Mouse (Mus musculus) spleen, embryonic (tissue): Measurements from ENCODE around the gene Ucp1.

Experiments used
- CTCF ChIA-PET: fragments of 350-600 bp; sonication (Branson Sonifier 250); formaldehyde crosslinking; loops from one replicate; lab custom pipeline; 2022; lab: Charles Lee

Ucp1 gene

DNA sequence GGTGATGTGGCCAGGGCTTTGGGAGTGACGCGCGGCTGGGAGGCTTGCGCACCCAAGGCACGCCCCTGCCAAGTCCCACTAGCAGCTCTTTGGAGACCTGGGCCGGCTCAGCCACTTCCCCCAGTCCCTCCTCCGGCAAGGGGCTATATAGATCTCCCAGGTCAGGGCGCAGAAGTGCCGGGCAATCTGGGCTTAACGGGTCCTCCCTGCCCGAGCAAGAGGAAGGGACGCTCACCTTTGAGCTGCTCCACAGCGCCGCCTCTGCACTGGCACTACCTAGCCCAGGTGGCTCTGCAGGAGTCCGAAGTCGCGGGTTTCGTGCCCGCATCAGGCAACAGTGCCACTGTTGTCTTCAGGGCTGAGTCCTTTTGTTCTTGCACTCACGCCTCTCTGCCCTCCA lies at the start of gene Ucp1:
TSS of gene Ucp1 (plus strand) at position 177 of the 400 bp plus-strand sequence.
- CTCF ChIA-PET, result no interaction called here

DNA sequence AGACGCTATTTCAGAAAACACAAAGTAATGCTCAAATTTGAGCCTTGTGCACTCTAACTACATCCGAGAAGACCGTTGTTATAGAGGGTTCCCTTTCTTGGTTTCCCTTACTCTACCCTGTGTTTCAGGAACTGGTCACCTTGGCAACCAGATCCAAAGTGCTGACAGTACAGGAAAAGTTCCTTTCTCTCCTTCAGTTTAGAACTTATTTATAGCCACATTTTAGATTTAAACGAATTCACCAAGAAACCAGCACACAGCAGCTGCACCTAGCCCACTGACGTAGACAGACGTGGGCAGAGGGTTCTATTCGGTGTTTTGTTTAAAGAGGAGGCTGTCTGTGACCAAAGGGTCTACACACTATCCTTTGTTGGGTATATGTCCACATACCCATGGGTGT lies 46.0 kb upstream of the Ucp1 start:
- CTCF ChIA-PET, result no interaction called here

DNA sequence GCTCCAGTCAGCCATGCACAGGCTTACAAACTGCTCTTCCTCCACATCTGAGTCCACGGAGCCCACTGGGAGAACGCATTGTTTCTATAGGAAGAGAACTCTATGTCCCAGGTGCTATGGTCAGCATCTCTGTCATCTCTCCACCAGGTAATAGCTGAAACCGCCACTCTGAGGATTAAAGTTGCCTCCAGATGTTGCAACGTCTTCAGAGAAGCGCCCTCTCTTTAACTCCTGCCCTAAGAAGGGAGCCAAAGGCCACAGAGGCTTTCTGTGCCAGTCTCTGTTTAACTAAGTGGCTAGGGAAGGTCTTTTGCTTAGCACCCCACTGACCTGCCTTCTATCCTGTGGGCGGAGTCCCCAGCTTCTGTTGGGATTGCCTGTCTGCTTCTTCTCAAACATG lies 39.3 kb upstream of the Ucp1 start:
- CTCF ChIA-PET, result no interaction called here

DNA sequence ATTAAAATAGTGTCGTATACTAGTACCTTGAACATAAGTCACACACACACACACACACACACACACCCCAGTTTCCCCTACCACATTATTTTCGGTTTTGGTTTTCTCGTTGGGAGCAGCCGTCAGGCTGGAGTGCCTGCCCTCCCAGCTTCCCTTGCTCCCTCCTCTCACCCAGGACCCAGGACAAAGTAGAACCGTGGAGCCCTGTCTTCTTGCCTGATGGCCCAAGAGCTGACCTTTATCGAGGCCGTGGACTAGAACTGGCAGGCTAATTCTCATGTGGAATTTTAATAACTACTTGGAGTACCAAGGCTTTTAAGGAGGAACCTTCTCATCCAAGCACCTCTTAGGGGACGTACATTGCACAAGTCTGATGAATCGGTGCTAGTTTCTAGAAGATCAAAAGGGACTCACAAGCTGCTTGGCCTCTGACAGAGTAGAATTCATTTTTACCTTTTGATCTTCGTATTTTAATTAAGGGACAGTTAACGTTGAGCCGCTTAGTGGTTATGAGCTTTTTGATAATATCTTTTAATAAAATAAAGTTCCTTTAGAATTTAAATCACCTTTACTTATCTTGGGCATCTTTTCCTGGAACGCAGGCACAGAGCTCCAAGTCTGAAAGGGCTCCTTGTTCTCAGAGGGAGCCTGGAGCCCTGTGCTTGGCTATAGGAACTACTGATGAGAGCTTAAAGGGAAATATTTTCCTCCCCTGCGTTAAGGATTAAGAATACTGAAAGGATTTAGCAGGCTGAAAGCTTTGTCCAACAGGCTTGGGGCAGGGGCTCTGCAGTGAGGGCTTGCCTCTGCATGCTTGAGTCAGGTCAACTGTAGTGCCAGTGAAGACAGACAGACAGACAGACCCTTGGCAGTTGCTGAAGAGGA lies 38.5 kb upstream of the Ucp1 start:
- CTCF ChIA-PET, result no interaction called here

DNA sequence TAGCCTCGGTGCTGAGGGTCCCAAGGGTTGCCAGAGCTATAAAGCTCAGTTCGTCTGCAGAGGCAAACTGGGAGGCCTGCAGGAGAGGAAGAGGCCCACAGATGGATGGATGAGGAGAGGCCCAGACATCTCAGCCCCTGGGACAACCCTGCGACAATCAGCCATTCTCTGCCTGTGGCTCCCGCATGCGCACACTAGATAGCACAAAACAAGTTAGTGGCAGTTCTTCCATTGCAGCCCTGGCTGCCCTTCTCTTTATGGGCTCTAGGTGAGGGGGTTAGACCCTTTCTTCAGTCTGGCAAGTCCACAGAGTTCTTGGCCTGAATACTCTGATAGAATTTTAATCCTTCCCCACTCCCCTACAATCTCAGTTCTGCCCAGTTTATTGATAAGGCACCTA lies 37.4 kb upstream of the Ucp1 start:
- CTCF ChIA-PET, result no interaction called here

DNA sequence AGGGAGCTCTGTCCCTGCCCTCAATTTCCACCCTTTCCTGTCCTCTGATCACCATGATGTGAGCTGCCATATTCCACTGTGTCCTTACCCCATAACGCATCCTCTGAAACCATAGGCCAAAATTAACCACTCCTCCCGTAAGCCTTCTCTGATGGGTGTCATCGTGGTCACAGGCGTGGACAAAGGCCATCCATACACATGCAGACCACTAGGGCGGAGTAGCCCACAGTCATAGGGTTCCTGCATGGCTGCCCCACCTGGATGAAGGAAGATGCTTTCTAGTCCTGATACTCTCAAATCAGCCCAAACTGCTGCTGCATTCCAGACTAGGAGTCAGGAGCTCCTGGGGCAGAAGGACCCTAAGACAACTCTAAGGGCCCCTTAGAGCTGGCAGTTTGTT lies 32.5 kb upstream of the Ucp1 start:
- CTCF ChIA-PET, result no interaction called here

DNA sequence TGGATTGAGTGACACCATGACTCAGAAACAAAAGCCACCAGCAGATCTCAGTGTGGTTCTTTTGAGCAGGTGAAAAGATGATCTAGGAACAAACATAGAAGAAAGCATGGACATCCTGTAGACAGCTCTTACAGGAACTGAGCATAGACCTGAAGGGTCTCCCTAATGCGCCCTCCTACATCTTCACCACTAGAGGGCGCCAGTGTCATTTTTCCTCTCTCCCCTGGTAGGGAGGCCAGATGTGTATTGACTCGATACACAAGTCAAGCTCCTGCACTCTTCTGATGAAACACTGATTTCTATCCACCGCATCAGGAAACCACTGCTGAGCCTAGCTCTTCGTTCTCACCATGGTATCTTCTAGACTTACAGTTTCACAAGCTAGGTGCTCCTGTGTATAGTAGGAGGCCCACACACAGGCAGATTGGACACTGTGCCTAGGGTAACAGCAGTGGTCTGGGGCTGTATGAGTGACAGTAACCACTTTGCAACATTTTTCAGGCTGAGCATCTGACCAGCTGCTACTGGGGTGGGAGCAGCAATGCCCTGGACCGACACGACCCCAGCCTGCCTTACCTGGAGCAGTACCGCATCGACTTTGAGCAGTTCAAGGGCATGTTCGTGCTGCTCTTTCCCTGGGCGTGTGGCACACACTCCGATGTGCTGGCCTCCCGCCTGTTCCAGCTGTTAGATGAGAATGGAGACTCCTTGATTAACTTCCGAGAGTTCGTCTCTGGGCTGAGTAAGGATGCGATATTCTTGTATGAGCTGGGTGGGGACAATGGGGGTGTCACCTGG lies 29.5 kb upstream of the Ucp1 start:
- CTCF ChIA-PET, result no interaction called here

DNA sequence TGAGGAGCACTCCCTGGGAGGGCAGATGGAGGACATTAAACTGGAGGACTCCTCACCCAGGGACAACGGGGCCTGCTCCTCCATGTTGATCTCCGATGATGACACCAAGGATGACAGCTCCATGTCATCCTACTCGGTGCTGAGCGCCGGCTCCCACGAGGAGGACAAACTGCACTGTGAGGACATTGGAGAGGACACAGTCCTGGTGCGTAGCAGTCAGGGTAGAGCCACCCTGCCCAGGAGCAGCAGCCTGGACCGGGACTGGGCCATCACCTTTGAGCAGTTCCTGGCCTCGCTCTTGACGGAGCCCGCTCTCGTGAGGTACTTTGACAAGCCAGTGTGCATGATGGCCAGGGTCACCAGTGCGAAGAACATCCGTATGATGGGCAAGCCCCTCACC lies 19.0 kb upstream of the Ucp1 start:
- CTCF ChIA-PET, result interaction anchor here (0.6 kb wide), 1 partner anchor 192 kb away, joined by 3 read pairs; no protein-coding TSS in a partner anchor

DNA sequence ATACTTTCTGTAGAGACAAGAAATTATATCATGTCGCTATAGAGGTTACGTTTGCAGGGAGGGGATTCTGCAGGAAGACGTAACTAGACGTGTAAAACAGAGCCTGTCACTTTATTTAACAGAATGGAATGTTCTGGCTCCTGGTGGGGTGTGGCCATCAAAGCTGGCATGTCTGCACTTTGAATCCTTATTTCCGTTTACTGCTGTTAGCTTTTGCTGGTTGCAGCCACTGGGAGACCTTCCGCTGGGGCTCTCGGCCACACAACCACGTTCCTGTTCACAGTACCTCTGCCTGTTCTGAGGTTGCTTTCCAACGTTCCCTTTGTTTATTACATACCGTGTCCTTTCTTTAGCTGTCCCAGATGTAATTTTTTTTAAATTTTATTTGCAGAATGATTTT lies 17.7 kb upstream of the Ucp1 start:
- CTCF ChIA-PET, result no interaction called here

DNA sequence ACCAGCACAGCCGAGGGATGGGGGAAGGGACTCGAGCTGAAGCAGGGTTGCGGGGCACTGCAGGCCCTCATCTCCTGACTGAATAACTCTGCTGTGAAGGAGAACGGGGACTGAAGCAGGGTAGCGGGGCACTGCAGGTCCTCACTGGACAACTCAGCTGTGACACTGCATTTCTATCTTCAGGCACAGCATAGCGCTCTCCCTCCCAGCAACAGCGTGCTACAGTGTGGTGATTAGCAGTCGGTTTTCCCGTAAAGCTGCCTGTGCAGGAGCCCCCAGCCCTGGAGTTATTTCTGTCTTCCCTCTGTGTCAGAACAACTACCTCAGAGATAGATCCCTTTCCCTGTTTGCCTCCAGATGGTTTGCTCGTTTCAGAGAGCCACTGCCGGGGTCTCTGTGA lies 15.7 kb upstream of the Ucp1 start:
- CTCF ChIA-PET, result no interaction called here

DNA sequence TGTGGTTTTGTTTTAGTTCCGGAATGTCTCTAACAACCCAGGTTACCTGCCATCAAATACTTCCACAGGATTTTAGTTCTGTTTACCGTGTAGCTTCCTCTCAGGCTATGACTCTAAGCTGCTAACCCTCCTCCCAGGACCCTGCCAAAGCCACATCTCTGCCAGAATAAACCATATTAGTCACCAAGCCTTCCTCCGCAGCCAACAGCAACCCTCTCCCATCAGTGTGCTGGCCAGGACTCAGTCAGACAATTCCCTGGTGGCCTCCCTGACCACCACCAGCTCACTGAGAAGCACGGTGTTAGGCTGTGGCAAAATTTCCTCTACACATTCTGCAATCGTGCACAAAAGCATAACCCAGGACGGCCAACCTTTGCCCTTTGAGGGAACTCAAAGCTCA lies 11.7 kb upstream of the Ucp1 start:
- CTCF ChIA-PET, result no interaction called here

DNA sequence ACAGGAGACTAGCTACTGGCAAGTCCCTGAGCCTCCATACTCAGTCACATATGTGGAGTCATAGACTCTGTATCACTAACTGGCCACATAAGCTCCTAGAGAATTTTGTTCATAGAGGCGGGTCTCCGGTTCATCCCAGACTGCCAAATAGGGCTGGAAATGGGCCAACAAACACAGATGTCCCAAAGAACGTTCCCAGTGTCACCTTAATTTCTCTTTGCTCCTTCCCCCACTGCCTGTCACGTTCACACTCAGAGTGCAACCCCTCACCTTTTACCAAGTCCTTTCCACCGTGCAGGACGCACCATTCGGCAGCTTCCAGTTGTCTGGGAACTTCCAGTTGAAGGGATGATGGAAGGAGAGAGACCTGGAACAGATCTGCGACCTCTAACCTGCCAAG lies 4.8 kb upstream of the Ucp1 start:
- CTCF ChIA-PET, result no interaction called here

DNA sequence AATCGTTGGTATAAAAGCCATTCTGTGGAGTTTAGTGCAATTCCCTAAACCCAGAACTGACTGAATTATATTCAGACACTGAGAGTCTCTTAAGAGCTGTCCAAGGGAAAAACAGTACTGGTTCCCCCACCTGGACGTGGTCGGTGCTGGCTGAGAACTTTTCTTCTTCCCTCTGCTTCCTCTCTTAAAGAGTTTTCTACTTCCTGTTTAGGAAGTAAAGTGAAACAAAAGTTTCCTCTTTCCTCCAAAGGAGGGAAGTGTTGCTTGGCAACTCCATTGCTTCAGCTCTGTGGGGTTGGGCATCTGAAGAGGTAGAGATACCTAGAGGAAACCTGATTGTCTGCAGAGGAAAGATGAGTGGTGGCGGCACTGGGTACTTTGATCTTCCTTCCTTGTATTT lies 7.2 kb downstream of the Ucp1 start:
- CTCF ChIA-PET, result no interaction called here

DNA sequence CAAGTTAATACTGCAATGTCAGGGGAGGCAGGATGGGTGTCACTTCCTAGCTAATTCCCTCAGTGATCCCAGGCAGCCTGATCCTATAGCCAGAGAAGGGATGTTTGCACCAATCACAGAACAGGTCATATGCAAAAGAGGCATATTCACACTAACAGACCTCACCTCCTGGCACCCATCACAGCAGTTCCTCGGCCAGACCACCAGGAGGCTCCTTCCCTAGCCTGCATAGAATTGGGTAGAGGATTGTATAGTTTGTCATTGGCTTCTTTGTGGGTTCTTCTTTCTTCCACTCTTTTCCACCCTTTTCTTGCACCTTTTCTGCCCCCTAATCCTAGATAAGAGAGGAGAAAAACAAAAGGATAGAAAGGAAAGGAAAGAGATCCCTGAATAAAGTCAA lies 10.0 kb downstream of the Ucp1 start:
- CTCF ChIA-PET, result interaction anchor here (0.5 kb wide), 1 partner anchor 809 kb away, joined by 3 read pairs; no protein-coding TSS in a partner anchor

DNA sequence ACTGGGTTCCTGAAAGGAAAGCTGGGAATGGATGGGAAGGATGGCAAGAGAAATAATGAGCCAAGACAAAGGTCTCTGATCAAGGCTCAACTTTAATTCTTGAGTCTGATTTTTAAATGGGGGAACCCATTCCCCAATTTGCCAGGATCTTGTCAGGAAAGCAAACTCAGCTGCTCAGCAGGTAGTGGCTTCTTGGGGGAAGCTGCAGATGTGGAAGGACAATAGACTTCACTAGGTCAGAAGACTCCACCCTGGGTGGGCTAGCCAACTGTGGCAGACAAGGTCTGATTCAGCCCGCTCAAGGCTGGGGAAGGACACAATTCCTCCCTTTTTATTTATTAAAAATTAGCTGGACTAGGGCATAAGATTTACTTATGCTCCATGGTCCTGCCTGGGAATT lies 14.8 kb downstream of the Ucp1 start:
- CTCF ChIA-PET, result no interaction called here

DNA sequence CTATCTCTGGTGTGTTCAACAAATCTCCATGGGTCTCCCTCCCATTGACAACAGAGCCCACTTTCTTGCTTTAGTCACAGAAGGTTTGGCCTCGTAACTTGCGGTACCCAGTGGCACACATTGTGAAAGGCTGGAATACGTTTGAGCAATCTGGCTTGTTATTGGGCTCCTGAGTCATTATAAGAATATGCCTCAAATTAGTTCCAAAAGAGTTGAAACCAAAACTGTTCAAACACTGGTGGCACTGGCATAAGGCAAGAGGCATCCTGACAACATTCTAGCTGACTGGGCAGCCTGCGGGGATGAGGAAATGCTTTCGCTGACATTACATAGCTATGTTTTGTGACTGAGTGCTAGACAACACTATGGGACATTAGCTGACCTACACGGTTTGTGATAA lies 19.7 kb downstream of the Ucp1 start:
- CTCF ChIA-PET, result no interaction called here

DNA sequence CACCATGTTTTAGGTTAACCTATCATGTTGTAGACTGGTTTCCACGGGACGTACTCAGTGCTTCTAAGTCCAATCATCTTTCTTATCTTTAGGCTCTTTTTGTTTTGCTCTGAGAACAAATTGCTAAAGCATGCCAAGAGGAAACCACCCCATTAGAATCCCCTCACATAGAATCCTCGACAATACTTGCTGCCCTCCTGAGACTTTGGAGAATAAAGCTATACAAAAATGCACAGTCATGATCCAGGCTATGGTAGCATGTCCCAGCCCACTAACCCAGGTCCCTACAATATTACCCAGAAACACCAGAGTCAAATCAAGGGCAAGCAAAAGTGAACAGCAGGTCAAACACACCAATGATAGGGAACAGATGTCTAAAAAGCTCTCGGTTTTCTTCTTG lies 24.9 kb downstream of the Ucp1 start:
- CTCF ChIA-PET, result interaction anchor here (0.6 kb wide), 1 partner anchor 1486 kb away, joined by 16 read pairs; no protein-coding TSS in a partner anchor

DNA sequence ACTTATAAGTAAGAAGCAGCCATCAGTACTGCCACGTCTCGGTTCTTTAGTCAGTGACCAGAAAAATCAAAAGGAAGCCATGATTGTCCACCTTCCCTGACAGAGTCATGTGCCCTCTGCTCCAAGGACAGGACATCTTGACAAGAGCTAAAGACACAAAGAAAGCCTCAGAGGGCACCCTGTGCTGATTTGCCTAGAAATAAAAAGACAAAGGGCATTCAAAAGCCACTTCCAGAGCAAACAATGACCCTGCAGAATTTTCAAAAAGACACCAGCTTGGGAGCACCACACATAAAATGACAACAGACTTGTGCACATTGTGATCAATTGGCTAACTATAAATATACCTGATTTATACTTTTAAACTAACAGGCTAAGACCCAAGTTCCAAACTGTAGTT lies 25.5 kb downstream of the Ucp1 start:
- CTCF ChIA-PET, result no interaction called here

DNA sequence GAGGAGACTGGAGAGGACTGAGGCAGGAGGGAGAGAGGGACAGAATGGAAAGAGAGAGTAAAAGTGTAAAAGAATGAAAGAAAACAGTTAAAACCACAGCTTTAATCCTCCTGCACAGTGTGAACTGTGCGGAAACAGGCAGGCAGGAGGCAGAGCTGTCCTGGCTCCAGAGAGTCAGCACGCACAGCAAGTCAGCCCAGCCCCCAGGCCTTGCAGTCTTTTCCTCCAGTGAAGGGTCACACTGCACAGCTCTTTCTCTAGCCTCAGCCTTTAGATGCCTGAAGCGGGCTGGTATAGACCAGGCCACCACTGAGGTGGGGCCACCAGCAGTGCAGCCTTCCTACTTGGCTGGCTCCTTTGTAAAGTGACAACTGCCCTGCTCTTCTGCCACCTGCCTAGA lies 30.4 kb downstream of the Ucp1 start:
- CTCF ChIA-PET, result no interaction called here

DNA sequence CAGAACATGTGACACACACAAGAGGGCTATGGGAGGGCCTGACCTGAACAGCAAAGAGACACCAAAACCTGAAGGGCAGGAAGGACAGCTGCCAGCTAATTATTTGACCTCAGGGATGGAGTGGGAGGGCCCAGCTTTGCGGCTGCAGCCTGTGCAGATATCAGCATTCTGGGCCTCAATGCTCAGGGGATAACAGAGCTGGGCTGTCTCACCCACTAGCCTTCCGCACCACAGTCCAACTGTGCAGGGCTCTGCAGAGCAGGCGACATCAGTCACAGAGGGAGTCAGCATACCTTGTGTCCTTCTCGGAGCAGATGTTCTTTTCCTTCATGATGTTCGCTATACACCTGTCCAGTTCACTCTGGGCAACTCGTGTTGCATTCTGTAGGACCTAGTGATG lies 32.2 kb downstream of the Ucp1 start:
- CTCF ChIA-PET, result no interaction called here

DNA sequence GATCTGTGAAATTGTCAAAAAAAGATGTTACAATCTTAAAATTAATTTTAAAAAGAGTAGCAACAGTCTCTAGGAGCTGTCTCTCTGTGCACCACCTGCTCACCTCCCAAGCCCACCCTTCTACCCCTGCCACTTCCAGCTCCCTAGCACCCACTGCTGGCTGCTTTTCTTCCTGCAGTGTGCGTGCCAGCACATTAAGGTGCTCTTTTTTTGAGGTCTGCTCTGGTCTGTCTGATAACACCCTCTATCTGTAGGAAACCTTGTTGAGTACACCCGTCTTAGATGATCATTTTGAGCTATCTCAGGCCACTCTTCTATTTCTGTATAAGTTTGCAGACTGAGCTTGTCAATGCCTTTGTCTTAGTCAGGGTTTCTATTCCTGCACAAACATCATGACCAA lies 32.9 kb downstream of the Ucp1 start:
- CTCF ChIA-PET, result no interaction called here

DNA sequence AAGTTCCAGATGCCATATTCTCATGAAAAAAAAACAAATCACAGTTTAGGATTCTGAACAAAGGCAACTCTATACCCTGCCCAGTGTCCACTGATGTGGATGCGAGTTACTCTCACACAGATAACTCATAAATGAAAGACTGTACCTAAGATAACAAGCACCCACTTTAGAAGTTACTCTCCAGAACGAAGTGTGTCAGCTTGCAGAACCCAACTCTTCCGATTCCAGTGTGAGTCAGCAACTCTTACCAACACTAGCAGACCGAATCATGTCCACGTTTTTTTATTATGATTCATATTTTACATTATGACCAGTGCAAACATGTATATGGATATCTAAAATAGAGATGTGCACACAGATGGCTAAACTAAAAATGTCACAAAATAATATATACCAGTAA lies 37.7 kb downstream of the Ucp1 start:
- CTCF ChIA-PET, result no interaction called here

DNA sequence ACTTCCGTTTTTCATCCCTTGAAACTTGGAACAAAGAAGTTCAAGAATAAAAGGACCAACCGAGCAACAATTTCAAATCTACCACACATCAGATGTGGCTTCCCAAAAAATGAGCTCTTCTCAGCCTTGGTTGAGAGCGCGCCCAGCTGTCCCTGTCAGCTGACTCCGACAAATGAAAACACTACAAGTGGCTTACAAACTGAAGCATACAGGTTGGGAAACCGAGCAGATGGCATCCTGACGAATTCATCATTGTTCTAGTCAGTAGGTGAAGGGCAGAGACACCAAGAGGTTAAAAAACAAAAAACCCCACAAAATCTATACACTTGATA lies 41.4 kb downstream of the Ucp1 start:
- CTCF ChIA-PET, result interaction anchor here (0.8 kb wide), 1 partner anchor 13 kb away, joined by 3 read pairs; no protein-coding TSS in a partner anchor
